Mouse (Mus musculus) layer of hippocampus, adult 11-12 months (tissue): ENCODE results near the gene Acyp1.

Source experiments
- DNase-seq: peaks from one replicate; pipeline ENCODE4 v3.0.0; 2022; ENCODE audit warnings: low spot score

Gene Acyp1

GRCm38 (mm10) chr12:85287809-85288485 lies at the start of gene Acyp1:
Gene Acyp1 (minus strand): TSS chr12:85288438.
- no peak for DNase-seq

- DNase-seq = no peak
These were observed 49.5 kb upstream of the Acyp1 start for GRCm38 (mm10) chr12:85337567-85338311.

- no peak for DNase-seq
These were observed 41.9 kb upstream of the Acyp1 start for GRCm38 (mm10) chr12:85330153-85330552.

- no peak for DNase-seq
These were observed 20.4 kb upstream of the Acyp1 start for GRCm38 (mm10) chr12:85308651-85309050.

- peak; percentile 94 for DNase-seq
These were observed 17.1 kb upstream of the Acyp1 start for GRCm38 (mm10) chr12:85305247-85305892.

GRCm38 (mm10) chr12:85304725-85305124 lies 16.5 kb upstream of the Acyp1 start:
- DNase-seq = no peak

GRCm38 (mm10) chr12:85303256-85303655 lies 15.0 kb upstream of the Acyp1 start:
- DNase-seq = no peak

GRCm38 (mm10) chr12:85298835-85299180 lies 10.6 kb upstream of the Acyp1 start:
- DNase-seq = no peak

GRCm38 (mm10) chr12:85298127-85298834 lies 10.0 kb upstream of the Acyp1 start:
- DNase-seq = no peak

- no peak for DNase-seq
These were observed 9.2 kb upstream of the Acyp1 start for GRCm38 (mm10) chr12:85297345-85297997.

GRCm38 (mm10) chr12:85296915-85297314 lies 8.7 kb upstream of the Acyp1 start:
- DNase-seq = no peak

- no peak for DNase-seq
These were observed 7.3 kb upstream of the Acyp1 start for GRCm38 (mm10) chr12:85295506-85295905.

- DNase-seq = no peak
These were observed 4.7 kb upstream of the Acyp1 start for GRCm38 (mm10) chr12:85292906-85293305.

GRCm38 (mm10) chr12:85292288-85292687 lies 4.0 kb upstream of the Acyp1 start:
- no peak for DNase-seq

- no peak for DNase-seq
These were observed 3.3 kb upstream of the Acyp1 start for GRCm38 (mm10) chr12:85291541-85291940.

GRCm38 (mm10) chr12:85290633-85291032 lies 2.4 kb upstream of the Acyp1 start:
- no peak for DNase-seq

- no peak for DNase-seq
These were observed 1.1 kb upstream of the Acyp1 start for GRCm38 (mm10) chr12:85289157-85290000.

GRCm38 (mm10) chr12:85288486-85289156 lies 383 bp upstream of the Acyp1 start, which contains the start of gene Zc2hc1c:
Gene Zc2hc1c (plus strand): TSS chr12:85288591.
- DNase-seq = peak; percentile 76

GRCm38 (mm10) chr12:85286941-85287340 lies 1.3 kb downstream of the Acyp1 start:
- DNase-seq = no peak

GRCm38 (mm10) chr12:85284996-85285395 lies 3.2 kb downstream of the Acyp1 start:
- no peak for DNase-seq
